Mouse (Mus musculus): ENCODE measurements around the gene Gm20917. TPM values are rescaled to one million over a fixed set of nuclear protein-coding genes. Genes with fewer than 3 reads are reported as not detected.

The Gm20917 gene
- polyA plus RNA-seq (2014; fragmentation: Illumina TruSeq; extraction: RNeasy Lipid Tissue Mini Kit (QIAGEN cat#74804); ENCODE audit: insufficient read depth, low read depth, low replicate concordance): not detected

GRCm38 (mm10) chrY:79151022-79151421 is at the start of gene Gm20917:
TSS of gene Gm20917 (minus strand) at chrY:79151122.

Other genes with a start within 250 kb of the Gm20917 start
- gene Gm20916, start 168.4 kb upstream of the Gm20917 start, polyA plus RNA-seq (2014; fragmentation: Illumina TruSeq; extraction: RNeasy Lipid Tissue Mini Kit (QIAGEN cat#74804); ENCODE audit: insufficient read depth, low read depth, low replicate concordance): not detected